Mouse (Mus musculus): ENCODE data around the gene Pla2g1b. TPM values are rescaled to one million over a fixed set of nuclear protein-coding genes. Genes with fewer than 3 reads are reported as not detected.
"Not testable (repeated sequence)": the region's sequence is repeated elsewhere in the genome, so short reads cannot be mapped to it uniquely, and the experiment has no call there.

Pla2g1b gene
- total and polyA plus RNA-seq, 2 experiments from 2014 or later: not detected

DNA sequence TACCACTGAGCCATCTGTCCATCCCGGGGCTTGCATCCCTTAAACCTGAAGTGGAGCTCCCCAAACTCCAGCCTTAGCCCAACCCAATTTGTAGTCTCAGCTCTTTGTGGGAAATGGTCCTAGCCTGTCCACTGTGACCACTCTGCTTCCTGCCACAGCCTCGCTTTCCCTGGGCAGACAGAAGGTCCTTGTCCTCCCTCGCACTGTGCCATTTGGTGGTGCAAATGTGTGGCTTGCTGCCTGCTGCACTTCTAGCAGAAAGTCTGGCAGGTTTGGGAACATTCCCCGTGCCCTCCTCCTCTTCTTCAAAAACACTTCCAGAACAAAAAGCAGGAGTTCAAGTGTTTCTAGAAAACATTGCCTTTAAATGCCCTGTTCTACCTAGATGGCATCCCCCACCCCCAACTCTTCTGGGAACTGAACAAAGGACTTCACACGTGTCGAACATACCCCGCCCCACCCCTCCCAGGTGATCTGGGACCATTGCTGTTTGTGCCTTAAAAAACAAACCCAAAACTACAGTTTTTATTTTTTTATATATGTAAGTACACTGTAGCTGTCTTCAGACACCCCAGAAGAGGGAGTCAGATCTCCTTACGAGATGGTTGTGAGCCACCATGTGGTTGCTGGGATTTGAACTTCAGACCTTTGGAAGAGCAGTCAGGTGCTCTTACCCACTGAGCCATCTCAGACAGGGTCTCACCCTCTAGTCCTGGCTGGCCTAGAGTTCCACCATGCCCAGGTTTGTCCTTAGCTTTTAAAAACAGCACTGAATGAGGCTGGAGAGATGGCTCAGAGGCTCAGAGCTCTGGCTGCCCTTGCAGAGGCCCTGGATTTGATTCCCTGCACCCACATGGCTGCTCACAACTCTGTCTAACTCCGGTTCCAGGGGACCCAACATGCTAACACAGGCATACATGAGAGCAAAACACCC lies 32.5 kb downstream of the Pla2g1b start:
- Histone ChIP-seq H3K27ac (ENCODE audit: low read depth) (no peak overlapping the region), H3K4me3 (ENCODE audit: low read depth, low read length) (no peak overlapping the region), H3K4me2 (ENCODE audit: low read depth, low read length) (no peak overlapping the region), H3K9ac (replicated peaks; ENCODE audit: low read depth, low read length) (no peak overlapping the region), H3K27me3 (ENCODE audit: control insufficient read depth, insufficient read depth, low read length) (no peaks in the 10 kb centered on the region), H3K4me1 (ENCODE audit: control insufficient read depth, insufficient read depth) (no peaks in the 10 kb centered on the region; the same call in 1 of the 2 replicates), H3K36me3 (replicated peaks; ENCODE audit: control insufficient read depth, insufficient read depth, low read length) (no peaks in the 10 kb centered on the region), H3K9me3 (replicated peaks; ENCODE audit: control insufficient read depth, low read length) (no peaks in the 10 kb centered on the region)
- TF ChIP-seq CTCF (IDR thresholded peaks at IDR 0.05; ENCODE audit: low read depth): no peak
- no peak for TF ChIP-seq EP300 (IDR thresholded peaks at IDR 0.05; ENCODE audit: low read depth)
- 51% methylated on average over 9 of the region's 9 CpGs for WGBS
- no peak for ATAC-seq (ENCODE audit: insufficient read depth, low read depth)
- DNase-seq (ENCODE audit: low spot score): no peak

DNA sequence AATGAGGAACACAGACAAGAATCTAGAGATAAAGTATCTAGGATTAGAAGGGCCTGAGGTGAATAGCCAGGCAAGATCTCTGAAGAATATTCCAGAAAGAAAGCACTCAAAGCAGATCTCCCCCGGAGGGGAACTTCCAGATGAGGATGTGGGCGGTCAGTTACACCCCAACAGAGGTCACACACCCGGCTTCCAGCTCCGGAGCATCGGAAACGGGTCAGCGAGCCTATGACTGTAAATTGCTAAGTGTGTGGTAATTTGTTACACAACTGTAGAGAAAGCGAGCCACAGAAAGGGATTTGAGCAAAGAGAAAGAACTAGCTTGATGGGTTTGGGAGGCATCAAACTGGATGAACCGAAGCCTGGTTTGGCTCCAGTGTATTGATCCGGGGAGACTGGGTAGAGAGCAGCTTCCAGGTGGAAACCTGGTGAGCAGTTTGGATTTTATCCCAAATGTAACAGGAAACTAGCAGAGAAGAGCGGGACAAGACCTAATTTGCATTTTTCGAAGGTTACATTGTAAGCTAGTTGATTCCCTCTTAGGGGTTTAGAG lies 34.4 kb downstream of the Pla2g1b start:
- H3K27ac ChIP-seq (ENCODE audit: low read depth): peak overlapping the region; percentile 43; the same call in 1 of the 2 replicates
- H3K27me3 ChIP-seq (ENCODE audit: control insufficient read depth, insufficient read depth, low read length): no peaks in the 10 kb centered on the region
- no peak for TF ChIP-seq CTCF (IDR thresholded peaks at IDR 0.05; ENCODE audit: low read depth)
- TF ChIP-seq EP300 (IDR thresholded peaks at IDR 0.05; ENCODE audit: low read depth): no peak
- H3K4me1 ChIP-seq (ENCODE audit: control insufficient read depth, insufficient read depth): no peaks in the 10 kb centered on the region
- DNase-seq (ENCODE audit: low spot score): no peak
- H3K9me3 ChIP-seq (replicated peaks; ENCODE audit: control insufficient read depth, low read length): no peaks in the 10 kb centered on the region
- 62% methylated on average over 12 of the region's 12 CpGs for WGBS
- no peak for ATAC-seq (ENCODE audit: insufficient read depth, low read depth)
- H3K9ac ChIP-seq (replicated peaks; ENCODE audit: low read depth, low read length): no peak overlapping the region
- no peaks in the 10 kb centered on the region for H3K36me3 ChIP-seq (replicated peaks; ENCODE audit: control insufficient read depth, insufficient read depth, low read length)
- no peak overlapping the region for H3K4me3 ChIP-seq (ENCODE audit: low read depth, low read length)
- no peak overlapping the region for H3K4me2 ChIP-seq (ENCODE audit: low read depth, low read length)

DNA sequence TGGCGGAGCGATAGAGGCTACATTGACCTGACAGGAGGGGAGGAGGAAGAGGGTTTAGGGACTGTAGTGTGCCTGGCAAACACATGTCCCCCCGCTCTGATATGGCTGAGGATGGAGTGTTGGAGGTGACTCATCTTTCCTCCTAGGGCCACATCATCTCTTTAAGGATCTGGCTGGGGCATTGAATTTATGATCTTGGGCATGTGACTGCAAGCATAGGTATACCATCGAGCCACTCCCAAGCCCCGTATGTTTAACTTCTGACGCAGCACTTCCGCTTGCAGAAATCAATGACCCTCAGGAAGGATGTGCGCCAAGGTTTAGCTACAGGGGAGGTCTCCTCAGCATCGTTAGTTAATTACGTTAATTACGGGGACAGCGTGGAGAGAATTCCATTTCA lies 37.0 kb downstream of the Pla2g1b start:
- WGBS: 54% methylated on average over 12 of the region's 12 CpGs
- H3K9me3 ChIP-seq (replicated peaks; ENCODE audit: control insufficient read depth, low read length): no peaks in the 10 kb centered on the region
- no peak overlapping the region for H3K9ac ChIP-seq (replicated peaks; ENCODE audit: low read depth, low read length)
- H3K27ac ChIP-seq (ENCODE audit: low read depth): no peak overlapping the region
- peaks cover 10% of the 10 kb centered on the region for H3K4me1 ChIP-seq (ENCODE audit: control insufficient read depth, insufficient read depth)
- H3K27me3 ChIP-seq (ENCODE audit: control insufficient read depth, insufficient read depth, low read length): no peaks in the 10 kb centered on the region
- no peaks in the 10 kb centered on the region for H3K36me3 ChIP-seq (replicated peaks; ENCODE audit: control insufficient read depth, insufficient read depth, low read length)
- no peak for TF ChIP-seq EP300 (IDR thresholded peaks at IDR 0.05; ENCODE audit: low read depth)
- no peak for TF ChIP-seq CTCF (IDR thresholded peaks at IDR 0.05; ENCODE audit: low read depth)
- H3K4me3 ChIP-seq (ENCODE audit: low read depth, low read length): no peak overlapping the region
- ATAC-seq (ENCODE audit: insufficient read depth, low read depth): no peak
- DNase-seq (ENCODE audit: low spot score): no peak
- no peak overlapping the region for H3K4me2 ChIP-seq (ENCODE audit: low read depth, low read length)

DNA sequence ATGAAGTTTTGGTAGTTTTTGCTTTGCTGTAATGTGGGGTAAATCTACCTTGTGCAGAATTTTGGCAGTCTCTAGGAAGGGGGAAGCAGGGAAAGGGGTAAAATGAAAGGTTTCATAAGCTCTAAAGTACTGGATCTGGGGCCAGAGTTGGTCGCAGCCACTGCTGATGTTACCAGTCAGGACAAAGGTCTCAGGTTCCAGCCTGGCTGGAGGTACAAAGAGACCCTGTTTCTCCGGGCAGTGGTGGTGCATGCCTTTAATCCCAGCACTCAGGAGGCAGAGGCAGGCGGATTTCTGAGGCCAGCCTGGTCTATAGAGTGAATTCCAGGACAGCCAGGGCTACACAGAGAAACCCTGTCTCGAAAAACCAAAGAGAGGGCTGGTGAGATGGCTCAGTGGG lies 39.6 kb downstream of the Pla2g1b start:
- H3K4me3 ChIP-seq (ENCODE audit: low read depth, low read length); H3K27me3 ChIP-seq (ENCODE audit: control insufficient read depth, insufficient read depth, low read length); H3K9me3 ChIP-seq (replicated peaks; ENCODE audit: control insufficient read depth, low read length); H3K9ac ChIP-seq (replicated peaks; ENCODE audit: low read depth, low read length); H3K4me2 ChIP-seq (ENCODE audit: low read depth, low read length); H3K36me3 ChIP-seq (replicated peaks; ENCODE audit: control insufficient read depth, insufficient read depth, low read length); DNase-seq (ENCODE audit: low spot score); H3K27ac ChIP-seq (ENCODE audit: low read depth); ATAC-seq (ENCODE audit: insufficient read depth, low read depth): not testable (repeated sequence)
- 74% methylated on average over 4 of the region's 4 CpGs for WGBS
- peaks cover 30% of the 10 kb centered on the region for H3K4me1 ChIP-seq (ENCODE audit: control insufficient read depth, insufficient read depth)

DNA sequence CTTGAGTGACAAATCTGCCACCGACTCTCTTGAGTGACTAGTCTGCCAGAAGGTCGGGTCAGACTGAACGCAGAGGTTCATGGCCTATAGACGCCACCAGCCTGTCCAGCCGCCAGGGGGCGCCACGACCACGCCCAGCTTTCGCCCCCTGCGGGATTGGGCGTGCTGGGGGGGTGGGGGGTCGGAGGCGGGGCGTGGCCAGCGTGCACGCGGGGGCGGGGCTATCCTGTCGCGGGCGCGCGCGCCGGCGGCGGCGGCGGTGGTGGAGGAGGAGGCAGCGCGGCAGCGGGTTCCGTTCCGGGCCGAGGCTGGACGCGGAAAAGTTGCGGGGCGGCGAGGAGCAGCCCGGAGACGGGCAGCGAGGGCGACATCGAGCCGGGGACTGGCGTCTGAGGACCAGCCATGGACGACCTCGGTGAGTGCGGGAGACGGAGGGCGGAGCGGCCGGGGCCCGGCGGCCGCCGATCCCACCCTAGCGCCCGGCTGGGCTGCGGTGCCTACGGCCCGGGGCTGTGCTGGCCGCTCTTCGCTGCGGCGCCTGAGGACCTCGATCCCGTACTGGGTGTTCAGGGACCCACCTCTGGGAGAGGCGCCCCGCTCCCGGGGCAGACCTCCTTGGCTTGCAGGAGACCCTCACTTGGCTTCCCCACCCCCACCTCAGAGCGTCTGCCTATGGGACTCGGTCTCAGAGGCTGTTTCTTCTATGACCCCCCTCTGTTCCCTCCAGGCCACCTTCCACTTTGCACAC lies 40.6 kb downstream of the Pla2g1b start, which contains the start of gene Pxn:
TSS of gene Pxn (plus strand) at position 223 of the 748 bp plus-strand sequence.
- Histone ChIP-seq H3K4me3 (ENCODE audit: low read depth, low read length) (peak within 1 kb of the TSS; percentile 81), H3K4me1 (ENCODE audit: control insufficient read depth, insufficient read depth) (peaks cover 30% of the 10 kb centered on the region), H3K27ac (ENCODE audit: low read depth) (peak within 1 kb of the TSS; percentile 83), H3K27me3 (ENCODE audit: control insufficient read depth, insufficient read depth, low read length) (no peaks in the 10 kb centered on the region), H3K9me3 (replicated peaks; ENCODE audit: control insufficient read depth, low read length) (no peaks in the 10 kb centered on the region), H3K36me3 (replicated peaks; ENCODE audit: control insufficient read depth, insufficient read depth, low read length) (no peaks in the 10 kb centered on the region), H3K9ac (replicated peaks; ENCODE audit: low read depth, low read length) (peak within 1 kb of the TSS; percentile 91), H3K4me2 (ENCODE audit: low read depth, low read length) (peak within 1 kb of the TSS; percentile 81)
- ATAC-seq (ENCODE audit: insufficient read depth, low read depth) (peak; percentile 90), DNase-seq (ENCODE audit: low spot score) (peak; percentile 72)
- WGBS: 0% methylated on average over 44 of the region's 74 CpGs
- no peak for TF ChIP-seq EP300 (IDR thresholded peaks at IDR 0.05; ENCODE audit: low read depth)
- peak; percentile 97 for TF ChIP-seq CTCF (IDR thresholded peaks at IDR 0.05; ENCODE audit: low read depth)

Measured in heart, postnatal 0 days (tissue).